Mouse (Mus musculus) cerebellum, postnatal 36 days (tissue): ENCODE data around the gene Fbxo4.

Experiments
- DNase-seq, 2 experiments: peaks; one replicate each; pipeline ENCODE4 v3.0.0; 2021 to 2022; ENCODE audit warnings: mixed read lengths in 2 of 2

Fbxo4 gene

GRCm38 (mm10) chr15:3979061-3979848, at the start of gene Fbxo4:
Gene Fbxo4 (minus strand): TSS chr15:3979573.
- peak; percentile 85 to 86 for DNase-seq

GRCm38 (mm10) chr15:4028960-4029359, 49.6 kb upstream of the Fbxo4 start:
- peak in 1 of 2 experiments; percentile 23 for DNase-seq

GRCm38 (mm10) chr15:4028411-4028700, 49.0 kb upstream of the Fbxo4 start:
- DNase-seq = no peak

GRCm38 (mm10) chr15:4027671-4028410, 48.5 kb upstream of the Fbxo4 start:
- no peak for DNase-seq

- DNase-seq = peak; percentile 83 to 86
Measured at GRCm38 (mm10) chr15:4026831-4027584, 47.6 kb upstream of the Fbxo4 start.

GRCm38 (mm10) chr15:4026231-4026773, 46.9 kb upstream of the Fbxo4 start, which contains the start of gene Oxct1:
Gene Oxct1 (plus strand): TSS chr15:4026383.
- DNase-seq = peak; percentile 89 to 92

GRCm38 (mm10) chr15:4025508-4025904, 46.1 kb upstream of the Fbxo4 start:
- DNase-seq = no peak

- no peak for DNase-seq
Measured at GRCm38 (mm10) chr15:4024726-4025507, 45.5 kb upstream of the Fbxo4 start.

- DNase-seq = no peak
Measured at GRCm38 (mm10) chr15:4023747-4024146, 44.4 kb upstream of the Fbxo4 start.

GRCm38 (mm10) chr15:4020711-4021110, 41.3 kb upstream of the Fbxo4 start:
- DNase-seq = no peak

GRCm38 (mm10) chr15:4013873-4014272, 34.5 kb upstream of the Fbxo4 start:
- DNase-seq = no peak

GRCm38 (mm10) chr15:4000536-4000935, 21.2 kb upstream of the Fbxo4 start:
- DNase-seq = no peak

GRCm38 (mm10) chr15:3999144-3999543, 19.8 kb upstream of the Fbxo4 start:
- DNase-seq = no peak

- no peak for DNase-seq
Measured at GRCm38 (mm10) chr15:3996267-3997010, 17.1 kb upstream of the Fbxo4 start.

- peak; percentile 96 to 98 for DNase-seq
Measured at GRCm38 (mm10) chr15:3995448-3996266, 16.3 kb upstream of the Fbxo4 start, which contains the start of gene AW549877. Gene AW549877 (minus strand): TSS chr15:3995744.

- DNase-seq = no peak
Measured at GRCm38 (mm10) chr15:3994852-3995447, 15.6 kb upstream of the Fbxo4 start.

- DNase-seq = no peak
Measured at GRCm38 (mm10) chr15:3987981-3988380, 8.6 kb upstream of the Fbxo4 start.

GRCm38 (mm10) chr15:3984876-3985275, 5.5 kb upstream of the Fbxo4 start:
- no peak for DNase-seq

- no peak for DNase-seq
Measured at GRCm38 (mm10) chr15:3982732-3983131, 3.4 kb upstream of the Fbxo4 start.

GRCm38 (mm10) chr15:3979871-3980270, 498 bp upstream of the Fbxo4 start:
- DNase-seq = no peak
